Mouse (Mus musculus): ENCODE measurements around the gene Nmnat1.

GRCm38 (mm10) chr4:149444465-149444864 is 40.5 kb downstream of the Nmnat1 start:
- no peak for TF ChIP-seq POLR2A (IDR thresholded peaks at IDR 0.05; ENCODE audit: borderline replicate concordance, insufficient read depth, low read length)
- TF ChIP-seq CTCF (IDR thresholded peaks at IDR 0.05; ENCODE audit: borderline replicate concordance, insufficient read depth, low read depth, low read length) = no peak
